Comparison of ENCODE assay signal across 33 mouse cellular contexts in the genomic region with DNA sequence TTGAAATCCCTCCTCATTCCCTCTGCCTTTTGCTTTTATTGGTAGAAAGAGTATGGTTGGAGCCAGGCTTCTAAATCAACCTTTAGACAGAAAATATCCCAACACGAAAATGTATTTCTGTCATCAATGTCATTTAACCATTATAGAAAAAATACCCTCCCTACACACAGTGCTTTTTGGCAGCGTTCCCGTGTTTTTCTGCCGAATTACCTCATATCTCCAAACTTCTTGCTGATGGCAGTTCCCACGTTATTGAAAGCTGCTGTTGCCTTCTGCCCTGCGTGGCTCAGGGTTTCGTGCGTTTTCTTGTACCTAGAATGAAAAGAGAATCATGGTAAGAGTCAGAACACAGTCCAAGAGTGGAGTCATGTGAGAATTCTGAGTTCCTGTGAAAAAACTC. TPM values are rescaled to one million over a fixed set of nuclear protein-coding genes. Genes with fewer than 3 reads are reported as not detected.
DNase-seq lines count a peak whose midpoint lies in the region; ATAC-seq lines count a peak whose summit lies in the region.
"Had no signal": no experiment of that assay in that cellular context is flagged by ENCODE, and none has a peak within 500 bp of the region (broad histone marks: within the 10 kb centered on the region; RNA-seq: fewer than 3 reads in every experiment).

No protein-coding gene starts in this region.

- WGBS in kidney, embryonic 14.5 days, result 72% methylated on average over 8 of the region's 8 CpGs

- H3K4me2 ChIP-seq in kidney, embryonic 14.5 days (replicated peaks; ENCODE audit: low read depth, low read length), result no peak overlapping the region
- H3K4me2 ChIP-seq: embryonic facial prominence, embryonic 15.5 days; forebrain, embryonic 12.5 days; heart, embryonic 15.5 days; hindbrain, embryonic 12.5 days; kidney, embryonic 15.5 days; limb, embryonic 12.5 days; liver, embryonic 11.5 days; midbrain, embryonic 12.5 days; neural tube, embryonic 12.5 days had no signal

- DNase-seq in adrenal gland, adult 2 months, result peak; percentile 23
- DNase-seq in adrenal gland, postnatal 4 days (ENCODE audit: low spot score in 2 of 2), result no peak
- DNase-seq in kidney, postnatal 4 days, result peak; percentile 7 to 8
- DNase-seq in right cerebral cortex, postnatal 14 days, result peak; percentile 11
- no peak for DNase-seq in right cerebral cortex, postnatal 10 days (ENCODE audit: low spot score in 2 of 2)
- peak; percentile 51 to 52 for DNase-seq in adrenal gland, postnatal 36 days
- no peak for DNase-seq in urinary bladder, postnatal 14 days (ENCODE audit: low spot score)
- DNase-seq: cerebellum, adult 11-12 months; cerebellum, adult 9-11 months; forebrain, postnatal 0 days; gastrocnemius, postnatal 14 days; kidney, adult 11 months; kidney, postnatal 25 days; lung, postnatal 4 days; right cerebral cortex, postnatal 25 days; thymus, adult 18-20 months; thymus, postnatal 25 days had no signal

- no peaks in the 10 kb centered on the region for H3K27me3 ChIP-seq in kidney, embryonic 14.5 days (ENCODE audit: control insufficient read depth, insufficient read depth, low read length)
- H3K27me3 ChIP-seq: embryonic facial prominence, embryonic 15.5 days; forebrain, embryonic 12.5 days; heart, embryonic 15.5 days; hindbrain, embryonic 12.5 days; kidney, embryonic 15.5 days; limb, embryonic 12.5 days; megakaryocyte, embryonic 14.5 days; midbrain, embryonic 12.5 days; neural tube, embryonic 12.5 days had no signal

- no peaks in the 10 kb centered on the region for H3K36me3 ChIP-seq in kidney, embryonic 14.5 days (ENCODE audit: control insufficient read depth, insufficient read depth, low read length)
- H3K36me3 ChIP-seq: embryonic facial prominence, embryonic 15.5 days; forebrain, embryonic 12.5 days; heart, embryonic 10.5 days; heart, embryonic 15.5 days; hindbrain, embryonic 12.5 days; kidney, embryonic 15.5 days; limb, embryonic 12.5 days; midbrain, embryonic 12.5 days; neural tube, embryonic 12.5 days had no signal

- H3K4me3 ChIP-seq in kidney, embryonic 14.5 days (ENCODE audit: low read length), result no peak overlapping the region
- H3K4me3 ChIP-seq: embryonic facial prominence, embryonic 15.5 days; forebrain, embryonic 12.5 days; heart, embryonic 10.5 days; heart, embryonic 15.5 days; hindbrain, embryonic 12.5 days; kidney, embryonic 15.5 days; layer of hippocampus, adult 2 months; limb, embryonic 12.5 days; megakaryocyte, embryonic 14.5 days; midbrain, embryonic 12.5 days; myocyte; neural tube, embryonic 12.5 days had no signal

- no peaks in the 10 kb centered on the region for H3K4me1 ChIP-seq in kidney, embryonic 14.5 days (ENCODE audit: control insufficient read depth, insufficient read depth, low read length)
- H3K4me1 ChIP-seq: embryonic facial prominence, embryonic 15.5 days; forebrain, embryonic 12.5 days; heart, embryonic 10.5 days; heart, embryonic 15.5 days; hindbrain, embryonic 12.5 days; kidney, embryonic 15.5 days; limb, embryonic 12.5 days; megakaryocyte, embryonic 14.5 days; midbrain, embryonic 12.5 days; neural tube, embryonic 12.5 days had no signal

- no peak overlapping the region for H3K9ac ChIP-seq in kidney, embryonic 14.5 days (ENCODE audit: low read depth, low read length)
- H3K9ac ChIP-seq: embryonic facial prominence, embryonic 15.5 days; forebrain, embryonic 12.5 days; forebrain, postnatal 0 days; heart, embryonic 15.5 days; hindbrain, embryonic 12.5 days; kidney, embryonic 15.5 days; limb, embryonic 12.5 days; midbrain, embryonic 12.5 days; neural tube, embryonic 12.5 days had no signal

- H3K27ac ChIP-seq in kidney, embryonic 14.5 days (ENCODE audit: low read depth, low read length), result no peak overlapping the region
- H3K27ac ChIP-seq: embryonic facial prominence, embryonic 15.5 days; forebrain, embryonic 12.5 days; heart, embryonic 10.5 days; heart, embryonic 15.5 days; hindbrain, embryonic 12.5 days; kidney, embryonic 15.5 days; layer of hippocampus, adult 2 months; limb, embryonic 12.5 days; midbrain, embryonic 12.5 days; neural tube, embryonic 12.5 days; stomach, postnatal 0 days had no signal

- ATAC-seq in kidney, embryonic 14.5 days (ENCODE audit: low FRiP score, low TSS enrichment), result no peak
- ATAC-seq: forebrain, postnatal 0 days; lung, postnatal 0 days had no signal

- H3K9me3 ChIP-seq in kidney, embryonic 14.5 days (ENCODE audit: control insufficient read depth, low read length), result no peaks in the 10 kb centered on the region
- H3K9me3 ChIP-seq: embryonic facial prominence, embryonic 15.5 days; forebrain, embryonic 12.5 days; heart, embryonic 10.5 days; heart, embryonic 15.5 days; hindbrain, embryonic 12.5 days; kidney, embryonic 15.5 days; limb, embryonic 12.5 days; megakaryocyte, embryonic 14.5 days; midbrain, embryonic 12.5 days; neural tube, embryonic 12.5 days had no signal

RNA-seq across cellular contexts. Expression of a gene that starts 33.2 kb away (rescaled TPM):
- 10 to 100 TPM; 32.9 to 37.3 TPM for total RNA-seq in adrenal gland, adult 2 months (2021)
- polyA plus RNA-seq in adrenal gland, adult 2 months (2012; rRNA removed), result 3.6 and 3.7 TPM in 2 replicates
- 10 to 100 TPM; 51.7 to 53.1 TPM for total RNA-seq in adrenal gland, postnatal 4 days (2021)
- polyA plus RNA-seq in kidney, embryonic 14.5 days (2014; fragmentation: Nextera tagmentation; extraction: Ambion mirVana), result 91.7 and 116 TPM in 2 replicates
- 10 to 100 TPM; 21.1 to 42.4 TPM for total RNA-seq in adrenal gland, postnatal 36 days (2021)

Comparison
In these comparisons a context has a peak if more than half of its experiments do, and no peak if none do; other contexts are left out.
1. DNase-seq: peak in adrenal gland, adult 2 months (single experiment), kidney, postnatal 4 days (2 of 2), right cerebral cortex, postnatal 14 days (single experiment) and adrenal gland, postnatal 36 days (2 of 2); none in adrenal gland, postnatal 4 days (0 of 2), right cerebral cortex, postnatal 10 days (0 of 2) and urinary bladder, postnatal 14 days (single experiment).